Mouse (Mus musculus) layer of hippocampus, postnatal 36 days (tissue): Measurements from ENCODE around the gene Dnal4. TPM values are rescaled to one million over a fixed set of nuclear protein-coding genes. Genes with fewer than 3 reads are reported as not detected.

Experiments used
- DNase-seq, 2 experiments: peaks; one replicate each; pipeline ENCODE4 v3.0.0; 2022
- total RNA-seq, 2 experiments: library from RNA; stranded (reverse); gene quantifications; 2 replicates each; pipeline ENCODE4 v1.2.3; 2021

Gene Dnal4
- total RNA-seq, 2 experiments from 2014 or later = 52.4 to 53.3 TPM

- DNase-seq = no peak
Observed at GRCm38 (mm10) chr15:79798591-79798990, 20.9 kb upstream of the Dnal4 start.

GRCm38 (mm10) chr15:79797680-79798079 lies 20.0 kb upstream of the Dnal4 start:
- DNase-seq = no peak

- no peak for DNase-seq
Observed at GRCm38 (mm10) chr15:79797096-79797495, 19.4 kb upstream of the Dnal4 start.

GRCm38 (mm10) chr15:79796256-79796655 lies 18.6 kb upstream of the Dnal4 start:
- peak; percentile 65 to 78 for DNase-seq

GRCm38 (mm10) chr15:79794173-79794572 lies 16.5 kb upstream of the Dnal4 start:
- DNase-seq = no peak

DNA sequence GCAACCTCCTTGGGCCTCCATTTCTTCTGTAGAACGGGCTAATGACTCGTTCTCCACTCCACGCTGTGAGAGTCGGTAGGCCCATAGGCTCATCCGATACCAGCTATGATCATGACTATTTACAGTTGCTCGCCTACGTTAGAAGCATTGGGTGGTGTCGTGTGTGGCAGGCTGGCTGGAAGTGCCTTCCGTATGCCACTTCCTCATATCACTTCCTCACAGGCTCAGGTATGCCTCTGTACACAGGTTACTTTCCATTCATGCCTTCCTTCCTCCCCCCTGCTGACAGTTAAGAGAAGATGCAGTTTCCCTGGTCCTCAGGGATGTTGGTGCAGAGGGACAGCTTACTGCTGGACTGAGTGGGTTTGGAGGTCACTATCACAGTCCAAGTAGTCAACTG lies 15.4 kb upstream of the Dnal4 start:
- no peak for DNase-seq

DNA sequence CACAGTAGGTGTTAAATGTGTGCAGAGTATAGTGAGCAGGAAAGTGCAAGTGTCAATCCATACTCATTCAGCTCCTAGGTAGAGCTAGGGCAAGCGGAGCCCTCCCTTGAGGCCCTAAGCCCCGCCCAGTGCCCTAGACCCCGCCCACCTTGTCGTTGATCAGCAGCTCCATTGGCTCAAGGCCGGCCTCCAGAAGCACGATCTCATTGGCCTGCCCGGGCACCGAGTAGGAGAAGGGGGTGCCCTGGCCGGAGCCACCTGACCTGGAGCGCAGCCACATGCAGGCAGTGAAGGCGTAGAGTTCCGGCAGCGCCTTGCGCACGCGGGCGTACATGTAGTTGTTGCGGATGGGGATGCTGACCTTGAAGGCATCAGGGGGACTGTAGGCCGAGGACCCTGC lies 14.8 kb upstream of the Dnal4 start:
- DNase-seq = no peak

DNA sequence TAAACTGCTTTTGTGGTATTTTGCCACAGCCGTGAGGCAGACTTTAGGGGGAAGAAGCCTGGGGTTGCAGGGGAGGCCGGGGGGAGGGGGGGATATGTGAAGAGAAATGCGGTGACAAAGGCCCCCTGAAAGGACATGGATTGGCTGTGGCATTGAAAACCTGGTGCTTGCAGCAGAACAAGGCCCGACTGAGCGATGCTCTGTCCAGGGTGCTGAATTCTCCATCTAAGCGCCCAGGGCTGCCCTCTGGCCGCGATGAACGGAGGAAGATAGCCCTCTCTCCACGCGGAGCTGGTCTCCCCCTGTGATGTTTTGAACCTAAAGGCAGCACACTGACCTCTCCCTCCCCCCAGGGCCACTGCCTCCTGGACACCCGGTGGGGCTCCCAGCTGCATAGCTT lies 13.9 kb upstream of the Dnal4 start:
- DNase-seq = no peak

DNA sequence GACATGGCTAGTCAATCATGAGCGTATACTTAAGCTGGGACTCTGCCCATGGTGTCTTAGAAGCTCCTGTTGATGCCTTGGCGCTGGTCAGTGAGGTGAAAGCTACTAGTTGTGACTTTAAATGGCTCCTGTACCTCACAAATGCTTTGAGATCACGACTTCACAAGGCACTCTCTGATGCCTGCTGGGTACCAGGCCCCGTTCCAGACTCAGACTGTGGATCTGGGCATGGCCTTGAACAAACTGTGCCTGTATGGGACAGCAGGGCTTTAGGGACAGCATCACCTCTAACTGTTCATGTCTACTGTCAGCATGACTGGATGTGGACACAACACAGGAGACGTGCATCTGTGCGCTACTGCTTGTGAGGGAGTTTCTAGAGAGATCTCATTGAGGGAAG lies 13.3 kb upstream of the Dnal4 start:
- no peak for DNase-seq

GRCm38 (mm10) chr15:79790111-79790510 lies 12.5 kb upstream of the Dnal4 start:
- no peak for DNase-seq

- DNase-seq = no peak
Observed at GRCm38 (mm10) chr15:79787815-79788214, 10.2 kb upstream of the Dnal4 start.

DNA sequence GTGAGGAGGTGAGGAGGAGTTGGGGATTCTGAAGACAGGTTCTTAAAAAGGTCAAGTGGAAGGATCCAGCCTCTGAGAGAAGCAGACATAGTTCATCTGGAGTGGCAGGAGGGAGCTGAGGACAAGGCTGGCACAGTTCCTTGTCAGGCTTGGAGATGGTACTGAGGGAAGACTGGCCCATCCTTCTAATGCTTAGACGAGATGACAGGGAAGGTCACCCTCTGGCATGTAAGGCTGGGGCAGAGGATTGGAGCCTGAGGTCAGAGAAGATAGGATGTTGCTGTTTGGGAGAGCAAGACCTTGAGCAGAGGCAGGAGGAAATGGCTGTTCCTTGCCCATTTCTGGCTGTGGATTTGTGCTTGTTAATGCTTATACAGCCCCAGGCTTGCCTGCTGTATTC lies 7.4 kb upstream of the Dnal4 start:
- DNase-seq = no peak

DNA sequence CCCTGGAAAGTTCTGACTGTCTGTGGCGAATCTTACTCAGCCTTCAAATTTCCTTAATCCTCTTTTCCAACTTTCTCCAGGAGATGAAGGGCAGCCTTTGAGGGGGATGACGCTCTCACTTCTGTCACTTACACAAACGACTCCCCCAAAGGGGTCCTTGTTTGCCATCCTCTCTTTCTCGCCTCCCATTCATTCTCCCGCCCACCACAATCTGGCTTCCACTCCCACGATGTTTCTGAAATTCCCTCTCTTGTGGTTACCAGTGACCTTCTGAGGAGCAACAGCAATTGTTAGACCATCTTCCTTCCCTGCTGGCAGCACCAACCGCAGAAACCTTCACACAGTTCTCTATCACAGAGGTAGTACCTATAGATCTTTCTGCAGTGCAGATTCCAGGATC lies 2.0 kb downstream of the Dnal4 start:
- DNase-seq = no peak

DNA sequence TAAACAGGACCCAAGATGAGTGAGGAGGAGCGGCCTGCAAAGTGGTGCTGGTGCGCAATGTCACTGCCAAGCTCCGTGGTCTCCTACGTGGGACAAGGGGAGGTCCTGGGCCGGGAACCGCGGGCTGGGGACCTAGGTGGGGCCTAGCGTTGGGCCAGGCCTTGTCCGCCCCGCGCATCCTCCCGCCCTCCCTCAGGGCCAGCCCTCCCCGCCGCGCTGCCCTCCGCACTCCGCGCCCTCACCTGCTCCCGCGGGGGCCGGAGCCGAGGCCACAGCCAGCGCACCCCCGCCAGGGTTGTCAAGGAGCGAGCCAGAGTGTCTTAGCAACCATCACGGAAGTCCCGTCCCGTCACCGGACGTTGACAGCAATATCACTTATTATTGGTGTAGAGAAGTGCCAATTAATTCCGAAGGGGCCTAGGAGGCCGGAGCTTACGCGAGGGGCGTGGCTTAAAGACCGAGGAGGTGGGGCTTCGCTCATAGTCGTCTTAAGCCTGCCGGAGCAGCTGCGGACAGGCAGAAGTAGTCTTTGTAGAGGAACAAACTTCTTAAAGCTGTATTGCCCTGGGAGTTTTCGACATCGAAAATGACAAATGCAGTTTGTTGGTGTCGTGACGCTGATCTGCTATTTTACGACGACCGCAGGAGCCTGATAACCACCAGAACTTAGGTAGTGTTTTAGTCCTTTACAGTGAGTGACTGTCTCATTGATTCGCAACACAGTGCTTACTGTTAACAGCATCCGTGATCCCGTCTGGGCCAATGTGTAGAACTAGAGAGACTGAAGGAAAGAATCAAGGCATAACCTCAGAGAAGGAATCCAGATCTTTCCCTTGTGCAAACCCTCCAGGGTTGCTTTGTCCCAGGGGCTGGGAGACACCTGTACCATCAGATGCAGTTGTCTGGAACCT lies 3.3 kb downstream of the Dnal4 start:
- peak; percentile 94 for DNase-seq

- no peak for DNase-seq
Observed at GRCm38 (mm10) chr15:79770629-79771240, 6.9 kb downstream of the Dnal4 start.

DNA sequence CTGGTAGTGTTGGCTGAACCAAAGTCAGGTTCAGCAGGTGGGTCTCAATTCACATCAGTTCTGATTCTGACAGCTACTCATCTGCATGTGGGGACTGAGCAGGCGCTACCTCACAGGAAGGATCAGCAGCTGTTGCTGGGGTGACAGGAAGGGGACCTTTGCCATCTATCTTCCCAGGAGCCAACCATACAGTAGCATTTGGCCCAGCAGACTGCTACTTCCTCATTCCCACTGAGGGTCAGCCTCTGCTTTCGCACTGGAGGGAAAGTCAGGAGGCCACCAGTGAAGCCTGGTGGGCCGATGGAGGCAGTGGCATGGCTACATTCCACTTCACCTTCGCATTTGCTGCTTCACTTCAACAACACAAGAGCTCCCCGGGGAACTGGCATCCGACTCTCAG lies 9.3 kb downstream of the Dnal4 start:
- no peak for DNase-seq

- DNase-seq = no peak
Observed at GRCm38 (mm10) chr15:79767327-79767961, 10.2 kb downstream of the Dnal4 start.

DNA sequence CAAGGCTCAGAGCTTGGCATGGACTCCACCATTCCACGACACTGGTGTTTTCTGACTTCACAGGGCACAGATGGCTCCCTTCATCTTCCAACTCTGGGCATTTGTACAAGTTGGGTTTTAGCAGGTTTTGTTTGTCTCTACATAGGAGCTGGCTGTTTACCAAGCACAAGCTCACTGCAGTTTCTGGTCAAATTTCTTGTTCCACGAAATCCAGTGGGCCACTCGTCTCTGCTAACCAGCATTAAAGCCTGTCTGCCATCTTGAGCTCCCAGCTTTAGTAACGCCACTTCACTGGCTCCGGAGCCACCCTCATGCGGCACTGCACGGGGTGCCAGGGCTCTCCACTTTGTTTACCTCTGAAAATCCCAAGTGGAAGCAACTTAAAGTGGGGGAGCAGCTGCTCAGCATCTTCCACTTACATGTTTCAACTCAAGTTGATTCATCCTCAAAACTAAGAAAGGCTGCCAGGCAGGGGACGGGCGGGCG lies 11.0 kb downstream of the Dnal4 start:
- peak in 1 of 2 experiments; percentile 60 for DNase-seq

DNA sequence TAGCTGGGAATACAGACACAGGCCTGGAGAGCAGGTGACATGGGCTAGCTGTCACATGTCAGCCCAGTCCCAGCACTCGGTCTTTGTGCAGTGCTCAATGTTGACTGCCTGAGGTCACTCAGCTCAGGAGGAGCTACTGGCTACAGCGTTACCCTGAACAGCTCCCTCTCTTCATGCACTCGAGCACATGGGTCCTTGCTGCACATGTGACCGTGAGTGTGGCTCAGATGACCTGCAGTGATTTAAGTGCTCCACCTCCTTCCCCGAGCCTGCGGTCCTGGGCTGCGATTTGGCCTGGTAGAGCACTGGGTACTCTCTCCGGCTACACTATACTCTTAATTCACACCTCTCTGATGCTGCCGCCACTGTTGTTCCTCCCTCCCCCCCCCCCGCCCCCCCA lies 11.5 kb downstream of the Dnal4 start:
- no peak for DNase-seq

DNA sequence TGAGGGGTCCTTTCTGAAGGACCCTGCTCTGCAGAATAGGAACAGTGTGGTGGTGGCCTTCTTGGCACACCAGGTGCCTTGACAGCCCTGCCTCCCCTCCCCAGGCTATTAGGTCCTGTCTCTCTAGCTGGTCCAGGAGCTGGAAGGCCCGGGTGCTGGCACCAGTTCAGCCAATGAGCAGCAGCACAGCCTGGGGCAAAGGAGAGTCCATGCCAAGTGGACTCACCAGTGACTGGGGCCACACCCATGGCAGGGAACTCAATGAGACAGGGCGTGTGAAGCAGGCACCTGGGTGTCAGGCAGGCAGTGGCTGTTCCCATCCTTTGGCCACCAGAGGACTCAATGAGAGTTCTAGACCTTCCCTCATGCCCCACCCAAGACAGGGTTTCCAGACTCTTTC lies 12.3 kb downstream of the Dnal4 start:
- DNase-seq = no peak

DNA sequence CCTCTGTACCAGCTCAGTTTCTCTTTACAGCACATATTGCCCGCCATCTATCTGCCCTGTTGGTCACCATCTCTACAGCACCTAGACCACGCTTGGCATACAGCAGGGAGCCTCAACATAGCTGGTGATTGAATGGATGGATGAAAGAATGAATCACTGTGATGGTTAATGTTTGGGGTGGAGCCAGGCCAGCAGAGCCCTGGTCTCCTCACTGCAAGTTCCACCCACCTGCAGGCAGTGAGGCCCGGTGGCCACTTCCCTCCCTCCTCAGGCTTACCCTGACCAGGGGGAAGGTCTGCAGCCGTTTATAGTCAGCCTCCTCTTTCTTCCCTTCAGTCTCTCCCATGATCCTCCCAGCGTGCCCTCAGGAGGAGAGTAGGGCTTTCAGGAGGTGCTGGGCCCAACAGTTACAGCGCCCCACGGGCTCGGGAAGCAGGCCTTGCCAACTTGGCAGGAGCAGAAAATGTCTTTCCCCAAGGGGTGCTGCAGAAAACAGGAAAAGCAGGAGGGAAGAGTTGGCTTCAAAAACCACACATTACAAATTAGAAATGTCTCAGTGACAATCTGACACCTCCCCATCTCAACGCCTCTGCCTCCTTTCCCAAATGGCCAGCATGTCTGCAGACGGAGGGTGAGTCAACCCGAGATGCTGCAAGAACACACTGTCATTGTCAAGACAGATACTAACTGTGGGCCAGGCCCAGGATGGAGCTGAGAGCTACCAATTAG lies 12.9 kb downstream of the Dnal4 start:
- DNase-seq = peak; percentile 63 to 69

DNA sequence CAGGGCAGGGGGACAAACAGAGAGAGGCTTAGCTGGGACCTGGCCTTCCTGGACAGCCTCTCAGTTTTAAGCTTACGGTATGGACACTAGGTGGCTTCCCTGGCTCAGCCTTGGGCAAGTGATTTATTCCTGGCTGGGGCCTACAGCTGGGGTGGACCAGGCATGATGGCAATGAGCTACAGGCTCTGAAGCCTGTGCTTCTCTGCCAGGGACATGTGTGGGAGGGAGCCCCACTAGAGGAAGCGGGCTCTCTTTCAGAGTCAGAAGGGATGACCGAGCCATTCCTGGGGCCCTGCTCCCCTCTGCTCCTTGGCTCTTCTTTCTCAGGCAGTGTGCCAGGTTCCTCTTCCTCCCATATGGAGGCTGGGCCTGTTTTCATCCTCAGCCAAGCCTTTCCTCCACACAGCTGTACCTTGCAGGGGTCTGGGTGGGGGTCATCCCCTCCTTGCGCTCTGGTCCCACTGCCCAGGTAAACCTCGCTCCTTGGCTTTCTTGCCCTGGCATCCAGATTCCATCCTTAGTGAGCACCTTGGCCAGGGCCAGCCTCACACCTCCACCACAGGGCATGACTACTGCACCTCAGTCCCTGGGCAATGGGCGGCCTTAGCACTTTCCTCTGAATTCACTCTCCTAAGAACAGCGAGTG lies 13.9 kb downstream of the Dnal4 start:
- no peak for DNase-seq
